Mouse (Mus musculus) thymus, adult 2 months (tissue): Measurements from ENCODE around the gene Xpnpep1. TPM values are rescaled to one million over a fixed set of nuclear protein-coding genes. Genes with fewer than 3 reads are reported as not detected.

Experiments
- DNase-seq: peaks from one replicate; pipeline ENCODE4 v3.0.0; 2021
- H3K27ac ChIP-seq: fragments of 200-500 bp; 2 replicates; pipeline ENCODE4 v1.5.1; 2012; ENCODE audit warnings: low read length, control low read depth; ENCODE audit not compliant: control insufficient read depth, insufficient read depth
- H3K27me3 ChIP-seq: fragments of 200-500 bp; 2 replicates; pipeline ENCODE4 v1.6.1; 2012; ENCODE audit warnings: mild to moderate bottlenecking, low read length, moderate library complexity, mixed read lengths; ENCODE audit not compliant: control insufficient read depth, insufficient read depth
- H3K36me3 ChIP-seq: fragments of 200-500 bp; 2 replicates; pipeline ENCODE4 v1.6.1; 2012; ENCODE audit warnings: mild to moderate bottlenecking, low read length, moderate library complexity; ENCODE audit not compliant: control insufficient read depth, insufficient read depth
- H3K4me1 ChIP-seq: fragments of 200-500 bp; replicated peaks from 2 replicates; pipeline ENCODE4 v1.6.1; 2012; ENCODE audit warnings: low read length; ENCODE audit not compliant: control insufficient read depth, insufficient read depth
- H3K4me3 ChIP-seq: fragments of 200-500 bp; 2 replicates; pipeline ENCODE4 v1.5.1; 2012; ENCODE audit warnings: mild to moderate bottlenecking, low read length, control low read depth, moderate library complexity; ENCODE audit not compliant: control insufficient read depth, insufficient read depth
- CTCF ChIP-seq: fragments of 200-500 bp; IDR thresholded peaks from 2 replicates; pipeline ENCODE4 v1.5.1; 2012; ENCODE audit warnings: mild to moderate bottlenecking, control low read depth, low read length, moderate library complexity, borderline replicate concordance; ENCODE audit not compliant: control insufficient read depth, poor library complexity, insufficient read depth; ENCODE audit errors: extremely low read depth
- POLR2A ChIP-seq: fragments of 200-500 bp; IDR thresholded peaks from 2 replicates; pipeline ENCODE4 v1.6.1; 2012; ENCODE audit warnings: mild to moderate bottlenecking, low read length, control low read depth, moderate library complexity; ENCODE audit not compliant: control insufficient read depth, poor library complexity, insufficient read depth; ENCODE audit errors: extremely low read depth
- WGBS: fragments of 180-500 bp; shearing (Covaris S2); methylation state at CpG from one replicate; pipeline ENCODE4 v1.1.7; 2018; 5-methylcytosine and 5-hydroxymethylcytosine counted together
- polyA plus RNA-seq: library from polyadenylated mRNA; depleted of rRNA; stranded (reverse); fragments of >200 nt; gene quantifications from 2 replicates; pipeline ENCODE4 v1.2.3, GENCODE M21; 2012

Gene Xpnpep1
- polyA plus RNA-seq, 1 experiment, result 49.6 TPM

DNA sequence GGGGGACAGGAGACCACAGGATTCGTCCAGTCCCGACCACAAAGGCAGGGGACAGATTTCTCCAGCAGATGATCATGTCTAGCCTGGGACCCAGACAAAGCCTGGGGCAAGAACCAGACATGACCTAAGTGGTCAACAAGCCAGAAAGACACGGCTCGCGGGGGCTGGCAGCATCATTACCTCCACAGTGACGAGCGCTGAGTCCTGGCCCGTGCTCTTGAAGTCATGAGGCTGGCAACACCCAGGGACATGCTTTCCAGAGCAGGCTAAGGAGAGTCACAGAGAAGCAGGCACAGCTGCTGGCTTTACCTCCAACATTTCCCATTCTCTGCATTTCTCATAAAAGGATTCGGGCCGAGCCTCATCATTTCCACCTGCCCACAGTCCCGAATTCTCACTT lies 22.8 kb downstream of the Xpnpep1 start:
- Histone ChIP-seq H3K27ac (no peak overlapping the region), H3K36me3 (no peaks in the 10 kb centered on the region), H3K27me3 (no peaks in the 10 kb centered on the region), H3K4me1 (no peaks in the 10 kb centered on the region), H3K4me3 (no peak overlapping the region)
- TF ChIP-seq CTCF (no peak), POLR2A (no peak)
- DNase-seq, result no peak
- 92% methylated on average over 11 of the region's 11 CpGs for WGBS

GRCm38 (mm10) chr19:53014910-53015710 lies 24.9 kb downstream of the Xpnpep1 start:
- 89% methylated on average over 21 of the region's 21 CpGs for WGBS
- H3K27ac ChIP-seq, result no peak overlapping the region
- no peak for TF ChIP-seq CTCF
- no peak for TF ChIP-seq POLR2A
- H3K36me3 ChIP-seq, result peaks cover 6% of the 10 kb centered on the region; the same call in 1 of the 2 replicates
- H3K4me3 ChIP-seq, result no peak overlapping the region
- no peaks in the 10 kb centered on the region for H3K27me3 ChIP-seq
- DNase-seq, result no peak
- H3K4me1 ChIP-seq, result no peaks in the 10 kb centered on the region

DNA sequence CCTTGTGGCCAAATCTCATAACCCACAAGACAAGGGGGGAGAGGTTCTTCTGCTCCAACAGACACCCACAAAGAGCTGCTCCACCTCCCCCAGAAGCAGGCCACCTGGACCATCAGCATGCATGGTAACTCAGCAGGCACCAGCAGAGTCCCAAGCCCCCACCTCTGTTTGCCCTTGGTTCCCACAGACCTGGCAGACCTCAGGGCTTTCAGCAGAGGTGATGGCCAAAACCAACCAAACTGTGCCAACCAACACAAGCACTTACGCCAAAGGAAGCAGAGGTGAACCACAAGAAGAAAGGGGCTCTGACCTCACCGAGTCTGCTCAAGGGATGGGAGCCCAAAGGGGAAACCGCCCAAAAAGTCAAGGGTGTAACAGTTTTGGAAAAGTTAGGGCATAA lies 26.3 kb downstream of the Xpnpep1 start:
- Histone ChIP-seq H3K4me3 (no peak overlapping the region), H3K36me3 (peaks cover 10% of the 10 kb centered on the region; the same call in 1 of the 2 replicates), H3K27me3 (no peaks in the 10 kb centered on the region), H3K27ac (no peak overlapping the region), H3K4me1 (no peaks in the 10 kb centered on the region)
- TF ChIP-seq POLR2A (no peak), CTCF (no peak)
- 50% methylated on average over 3 of the region's 3 CpGs for WGBS
- DNase-seq, result no peak

DNA sequence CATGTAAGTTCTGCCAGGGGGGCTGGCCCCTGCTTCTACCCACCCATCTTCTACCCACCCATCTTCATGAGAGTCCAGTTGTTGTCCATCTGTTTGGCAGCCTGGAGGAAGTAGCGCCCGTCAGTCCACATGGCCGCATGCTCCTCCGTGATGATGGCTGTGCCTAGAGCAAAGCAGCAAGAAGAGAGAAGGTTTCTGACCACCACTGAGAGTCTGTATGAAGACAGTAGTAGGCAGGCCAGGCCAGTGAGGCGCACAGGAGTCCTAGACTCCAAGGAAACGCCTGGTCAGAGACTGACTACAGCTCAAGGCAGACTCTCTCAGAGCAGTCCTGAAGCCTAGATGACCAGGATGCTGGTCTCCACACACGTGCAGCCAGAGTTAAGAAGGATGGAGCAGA lies 26.7 kb downstream of the Xpnpep1 start:
- WGBS, result 84% methylated on average over 7 of the region's 7 CpGs
- H3K4me1 ChIP-seq, result no peaks in the 10 kb centered on the region
- H3K4me3 ChIP-seq, result no peak overlapping the region
- H3K27ac ChIP-seq, result no peak overlapping the region
- DNase-seq, result no peak
- TF ChIP-seq CTCF (no peak), POLR2A (no peak)
- no peaks in the 10 kb centered on the region for H3K27me3 ChIP-seq
- peaks cover 10% of the 10 kb centered on the region; the same call in 1 of the 2 replicates for H3K36me3 ChIP-seq

- Histone ChIP-seq H3K4me1 (no peaks in the 10 kb centered on the region), H3K27me3 (no peaks in the 10 kb centered on the region), H3K4me3 (no peak overlapping the region), H3K27ac (no peak overlapping the region), H3K36me3 (peaks cover 10% of the 10 kb centered on the region; the same call in 1 of the 2 replicates)
- TF ChIP-seq CTCF (no peak), POLR2A (no peak)
- WGBS, result 87% methylated on average over 5 of the region's 5 CpGs
- DNase-seq, result no peak
Observed at GRCm38 (mm10) chr19:53010941-53011340, 29.1 kb downstream of the Xpnpep1 start.

- H3K36me3 ChIP-seq, result peaks cover 10% of the 10 kb centered on the region; the same call in 1 of the 2 replicates
- no peak for TF ChIP-seq CTCF
- no peak for TF ChIP-seq POLR2A
- H3K4me3 ChIP-seq, result no peak overlapping the region
- no peaks in the 10 kb centered on the region for H3K27me3 ChIP-seq
- no peak overlapping the region for H3K27ac ChIP-seq
- DNase-seq, result no peak
- 96% methylated on average over 5 of the region's 5 CpGs for WGBS
- no peaks in the 10 kb centered on the region for H3K4me1 ChIP-seq
Observed at GRCm38 (mm10) chr19:53008921-53009320, 31.1 kb downstream of the Xpnpep1 start.
